Mouse (Mus musculus) myocyte (in vitro differentiated cells): ENCODE data around the gene Ank3. TPM values are rescaled to one million over a fixed set of nuclear protein-coding genes. Genes with fewer than 3 reads are reported as not detected.
A peak's percentile ranks its signal among the peaks of the same experiment; 100 is the strongest.

Source experiments
- H3K27me3 ChIP-seq: one replicate; pipeline ENCODE4 v1.6.1; 2011; ENCODE audit not compliant: control insufficient read depth, insufficient read depth, insufficient read length
- H3K36me3 ChIP-seq: one replicate; pipeline ENCODE4 v1.6.1; 2011; ENCODE audit not compliant: control insufficient read depth, insufficient read depth
- H3K4me2 ChIP-seq: one replicate; pipeline ENCODE4 v1.6.1; 2011; ENCODE audit warnings: low read depth, control low read depth
- H3K4me3 ChIP-seq: one replicate; pipeline ENCODE4 v1.5.1; 2011; ENCODE audit warnings: mild to moderate bottlenecking, control low read depth, moderate library complexity
- H3K79me2 ChIP-seq: one replicate; pipeline ENCODE4 v1.6.1; 2011; ENCODE audit not compliant: control insufficient read depth, insufficient read depth
- H3ac ChIP-seq: one replicate; pipeline ENCODE4 v1.6.1; 2011; ENCODE audit not compliant: control insufficient read depth, insufficient read length
- CEBPB ChIP-seq: IDR thresholded peaks from 2 replicates; pipeline ENCODE4 v1.6.1; 2011; ENCODE audit warnings: mild to moderate bottlenecking, moderate library complexity; ENCODE audit not compliant: poor library complexity, insufficient read depth, severe bottlenecking
- E2F4 ChIP-seq: IDR thresholded peaks from one replicate; pipeline ENCODE4 v1.6.1; 2011; ENCODE audit warnings: mild to moderate bottlenecking, control low read depth, moderate library complexity; ENCODE audit not compliant: insufficient read depth
- MAX ChIP-seq: IDR thresholded peaks from one replicate; pipeline ENCODE4 v1.6.1; 2011; ENCODE audit warnings: low read depth, mild to moderate bottlenecking, control low read depth
- MYOD1 ChIP-seq, 3 experiments: IDR thresholded peaks; one replicate each; pipeline ENCODE4 v1.6.1; 2011; ENCODE audit warnings: control low read depth in 2 of 3, low read depth in 2 of 3, mild to moderate bottlenecking in 2 of 3, moderate library complexity in 1 of 3; ENCODE audit not compliant: insufficient read length in 2 of 3, control insufficient read depth in 1 of 3
- MYOG ChIP-seq, 3 experiments: IDR thresholded peaks; one replicate each; pipeline ENCODE4 v1.6.1; 2011; ENCODE audit warnings: control low read depth in 2 of 3, low read depth in 2 of 3, mild to moderate bottlenecking in 2 of 3; ENCODE audit not compliant: insufficient read length in 2 of 3, control insufficient read depth in 1 of 3, insufficient read depth in 1 of 3
- POLR2A ChIP-seq: IDR thresholded peaks from one replicate; pipeline ENCODE4 v1.6.1; 2011; ENCODE audit warnings: low read depth, mild to moderate bottlenecking, control low read depth, moderate library complexity; ENCODE audit not compliant: insufficient read length
- POLR2AphosphoS2 ChIP-seq: IDR thresholded peaks from one replicate; pipeline ENCODE4 v1.6.1; 2011; ENCODE audit warnings: low read depth, control low read depth; ENCODE audit not compliant: insufficient read length
- REST ChIP-seq: IDR thresholded peaks from one replicate; pipeline ENCODE4 v1.6.1; 2011; ENCODE audit warnings: mild to moderate bottlenecking, control low read depth, moderate library complexity; ENCODE audit not compliant: insufficient read depth, insufficient read length
- SRF ChIP-seq: IDR thresholded peaks from one replicate; pipeline ENCODE4 v1.6.1; 2011; ENCODE audit warnings: low read depth; ENCODE audit not compliant: control insufficient read depth, insufficient read length
- TCF12 ChIP-seq: IDR thresholded peaks from one replicate; pipeline ENCODE4 v1.6.1; 2011; ENCODE audit warnings: mild to moderate bottlenecking, control low read depth; ENCODE audit not compliant: poor library complexity, insufficient read depth, severe bottlenecking
- TCF3 ChIP-seq: IDR thresholded peaks from one replicate; pipeline ENCODE4 v1.6.1; 2011; ENCODE audit warnings: low read depth, control low read depth; ENCODE audit not compliant: insufficient read length
- USF1 ChIP-seq: IDR thresholded peaks from one replicate; pipeline ENCODE4 v1.6.1; 2011; ENCODE audit warnings: low read depth, mild to moderate bottlenecking, control low read depth, moderate library complexity
- polyA plus RNA-seq: library from polyadenylated mRNA; unstranded; fragments of >200 nt; fragmentation: generic; extraction: Trizol; gene quantifications from one replicate; pipeline ENCODE4 v1.2.1, GENCODE M21; 2012; ENCODE audit warnings: missing spikeins

Ank3 gene
- polyA plus RNA-seq, 1 experiment: 5.5 TPM

DNA sequence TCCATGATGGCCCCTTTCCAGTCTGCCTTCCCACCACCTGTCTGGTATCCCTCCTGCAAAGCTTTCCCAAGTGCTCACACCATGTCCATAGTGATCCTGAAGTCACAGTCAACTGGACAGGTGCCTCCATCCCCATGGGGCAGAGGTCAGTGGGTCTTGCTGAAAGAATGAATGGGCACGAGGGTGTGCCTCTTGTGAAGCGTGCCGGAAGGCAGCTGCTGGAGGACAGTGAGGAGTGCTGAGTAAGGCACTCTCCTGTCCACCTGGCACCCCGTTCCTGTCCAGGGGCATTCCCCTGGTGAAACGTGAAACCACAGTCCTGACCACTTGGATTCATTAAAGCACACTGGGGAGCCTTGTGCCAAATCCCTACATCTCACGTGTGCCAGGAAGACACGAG is 337.7 kb downstream of the Ank3 start:
- H3K4me2 ChIP-seq: no peak overlapping the region
- no peak overlapping the region for H3ac ChIP-seq
- no peaks in the 10 kb centered on the region for H3K27me3 ChIP-seq
- H3K79me2 ChIP-seq: no peaks in the 10 kb centered on the region
- no peak overlapping the region for H3K4me3 ChIP-seq
- H3K36me3 ChIP-seq: no peaks in the 10 kb centered on the region
- peak in 2 of 3 experiments; percentile 89 to 96 for TF ChIP-seq MYOD1 (IDR thresholded peaks at IDR 0.05; ENCODE audit: control insufficient read depth in 1 of 3, insufficient read length in 2 of 3, low read depth in 2 of 3)
- peak; percentile 90 for TF ChIP-seq TCF3
- TF ChIP-seq POLR2AphosphoS2: no peak
- peak; percentile 49 to 99 (median 94) for TF ChIP-seq MYOG (IDR thresholded peaks at IDR 0.05; ENCODE audit: control insufficient read depth in 1 of 3, insufficient read depth in 1 of 3, insufficient read length in 2 of 3, low read depth in 2 of 3)

DNA sequence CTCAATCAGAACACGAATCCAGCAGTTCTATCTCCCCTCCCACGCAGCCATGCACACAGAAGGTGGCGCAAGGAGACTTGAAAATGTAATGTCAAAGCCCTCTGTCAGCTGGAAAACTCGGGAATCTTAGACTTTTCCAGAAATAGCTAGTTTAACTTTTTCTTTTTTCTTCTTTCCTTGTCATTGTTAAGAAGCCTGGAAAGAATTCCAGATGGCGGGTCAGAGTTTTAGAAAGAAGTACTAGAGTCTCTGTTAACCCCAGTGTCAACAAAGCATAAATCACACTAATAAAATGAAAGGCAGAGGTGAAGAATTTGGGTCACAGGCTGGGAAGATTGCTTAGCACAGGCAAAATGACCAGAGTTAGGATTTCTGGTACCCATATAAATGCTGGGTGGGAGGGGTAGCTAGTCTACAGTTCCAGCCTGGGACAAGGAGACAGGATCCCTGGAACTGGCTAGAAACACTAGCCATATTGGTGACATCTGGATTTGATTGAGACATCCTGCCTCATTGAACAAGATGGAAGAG is 340.2 kb downstream of the Ank3 start:
- no peaks in the 10 kb centered on the region for H3K27me3 ChIP-seq
- H3K4me2 ChIP-seq: peak overlapping the region; percentile 16
- no peaks in the 10 kb centered on the region for H3K79me2 ChIP-seq
- H3K4me3 ChIP-seq: no peak overlapping the region
- H3ac ChIP-seq: no peak overlapping the region
- H3K36me3 ChIP-seq: no peaks in the 10 kb centered on the region
- TF ChIP-seq USF1 (no peak), REST (no peak)

DNA sequence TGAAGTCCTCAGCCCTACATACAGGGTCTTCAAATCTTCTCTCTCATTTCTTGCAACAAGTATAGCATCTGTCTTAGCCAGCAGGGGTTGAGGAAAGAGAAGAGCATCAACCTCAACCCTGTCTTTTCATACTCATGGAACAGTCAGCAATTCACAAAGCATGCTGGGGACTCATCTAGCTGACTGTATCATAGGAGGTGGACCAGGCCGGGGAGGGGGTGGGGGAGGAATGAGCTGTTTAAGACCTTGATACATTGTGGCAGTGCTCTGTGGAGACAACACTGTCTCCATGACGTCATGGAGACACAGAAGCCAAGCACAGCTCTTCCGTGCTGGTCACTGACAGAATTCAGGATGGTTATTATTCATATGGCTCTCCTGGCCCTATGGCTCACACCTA is 344.0 kb downstream of the Ank3 start:
- TF ChIP-seq REST (no peak), SRF (no peak), MAX (no peak), POLR2AphosphoS2 (no peak), MYOG (IDR thresholded peaks at IDR 0.05; ENCODE audit: control insufficient read depth in 1 of 3, insufficient read depth in 1 of 3, insufficient read length in 2 of 3, low read depth in 2 of 3) (no peak)

DNA sequence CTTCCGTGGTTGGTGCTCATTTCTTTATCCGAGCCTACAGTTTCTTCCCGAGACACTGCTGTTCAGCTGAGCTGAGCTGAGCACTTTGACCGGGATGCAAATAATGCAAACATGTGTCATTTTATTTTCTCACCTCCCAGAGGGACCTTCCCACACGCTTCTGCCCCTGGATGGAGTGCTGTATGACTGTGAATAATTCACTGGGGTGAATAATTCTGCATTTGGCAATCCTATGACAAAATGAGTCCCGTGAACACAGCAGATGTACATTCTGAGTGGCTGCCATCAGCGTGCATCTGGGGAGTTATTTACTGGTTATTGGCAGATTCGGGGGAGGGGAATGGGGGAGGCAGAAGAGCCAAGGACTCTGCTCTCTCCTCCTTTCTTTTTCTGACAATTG is 345.6 kb downstream of the Ank3 start:
- Histone ChIP-seq H3K27me3 (no peaks in the 10 kb centered on the region), H3K79me2 (no peaks in the 10 kb centered on the region), H3ac (no peak overlapping the region), H3K4me2 (no peak overlapping the region), H3K36me3 (no peaks in the 10 kb centered on the region), H3K4me3 (no peak overlapping the region)
- TF ChIP-seq USF1 (no peak), E2F4 (no peak), CEBPB (no peak), REST (no peak), TCF3 (no peak)

More for the DNA sequence above, 344.0 kb downstream of the Ank3 start:
- no peak overlapping the region for H3K4me3 ChIP-seq
- H3K79me2 ChIP-seq: no peaks in the 10 kb centered on the region
- H3ac ChIP-seq: no peak overlapping the region
- no peaks in the 10 kb centered on the region for H3K36me3 ChIP-seq
- H3K4me2 ChIP-seq: no peak overlapping the region
- no peaks in the 10 kb centered on the region for H3K27me3 ChIP-seq

DNA sequence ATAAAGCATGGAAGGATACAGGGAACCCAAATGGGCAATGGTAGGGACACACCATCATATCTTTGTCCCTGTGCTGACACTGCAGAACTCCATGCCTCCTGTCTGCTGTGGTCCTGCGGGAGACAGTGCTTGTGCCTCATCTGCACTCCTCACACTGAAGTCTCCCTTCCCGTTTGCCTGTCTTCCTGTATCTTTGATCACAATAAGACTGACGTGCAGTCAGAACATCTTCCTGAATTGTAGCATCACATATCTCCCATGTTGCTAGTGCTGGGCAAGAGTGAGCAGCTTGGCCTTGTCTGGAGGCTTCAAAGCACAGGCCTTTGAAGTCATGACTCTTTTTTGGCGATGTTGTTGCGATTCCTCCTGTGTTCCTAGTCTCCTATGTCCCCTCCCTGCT is 346.3 kb downstream of the Ank3 start:
- no peak overlapping the region for H3K4me2 ChIP-seq
- no peak overlapping the region for H3ac ChIP-seq
- no peaks in the 10 kb centered on the region for H3K36me3 ChIP-seq
- H3K4me3 ChIP-seq: no peak overlapping the region
- H3K79me2 ChIP-seq: no peaks in the 10 kb centered on the region
- TF ChIP-seq E2F4 (no peak), TCF3 (no peak), SRF (no peak)
- no peaks in the 10 kb centered on the region for H3K27me3 ChIP-seq

DNA sequence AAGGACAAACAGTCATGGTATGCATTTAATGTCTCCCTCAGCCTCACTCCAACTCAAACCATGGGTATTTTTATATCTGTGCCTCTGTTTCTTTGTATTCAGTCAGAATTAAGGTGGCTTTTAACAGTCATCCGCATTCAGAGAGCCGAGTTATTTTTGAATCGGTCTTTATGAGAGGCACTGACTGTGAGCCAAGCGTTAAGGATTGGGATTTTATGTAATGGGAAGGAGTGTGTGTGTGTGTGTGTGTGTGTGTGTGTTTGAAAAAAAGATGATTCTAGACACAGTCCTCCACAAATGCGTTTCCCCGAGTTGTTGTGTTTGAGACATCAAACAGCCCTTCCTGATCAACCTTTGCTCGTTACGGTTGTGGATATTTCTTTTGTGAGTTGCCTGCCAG is 347.7 kb downstream of the Ank3 start:
- no peak overlapping the region for H3K4me3 ChIP-seq
- no peaks in the 10 kb centered on the region for H3K36me3 ChIP-seq
- no peak overlapping the region for H3K4me2 ChIP-seq
- H3K79me2 ChIP-seq: no peaks in the 10 kb centered on the region
- no peak overlapping the region for H3ac ChIP-seq
- TF ChIP-seq TCF3 (no peak), SRF (no peak), USF1 (no peak), MYOD1 (IDR thresholded peaks at IDR 0.05; ENCODE audit: control insufficient read depth in 1 of 3, insufficient read length in 2 of 3, low read depth in 2 of 3) (no peak), REST (no peak), POLR2A (no peak), CEBPB (no peak), TCF12 (no peak), POLR2AphosphoS2 (no peak), E2F4 (no peak), MAX (no peak), MYOG (IDR thresholded peaks at IDR 0.05; ENCODE audit: control insufficient read depth in 1 of 3, insufficient read depth in 1 of 3, insufficient read length in 2 of 3, low read depth in 2 of 3) (no peak)
- H3K27me3 ChIP-seq: no peaks in the 10 kb centered on the region
